Comparison of ENCODE assay signal across 8 mouse cellular contexts in genomic region chr15:84922884-84923507, GRCm38 (mm10). TPM values are rescaled to one million over a fixed set of nuclear protein-coding genes. Genes with fewer than 3 reads are reported as not detected.
DNase-seq lines count a peak whose midpoint lies in the region; ATAC-seq lines count a peak whose summit lies in the region.

TSS of gene Nup50 (plus strand) at chr15:84923411.

- peaks cover 18% of the 10 kb centered on the region for H3K36me3 ChIP-seq in heart, embryonic 14.5 days (ENCODE audit: control insufficient read depth, insufficient read depth, low read length)
- peaks cover 25% of the 10 kb centered on the region for H3K36me3 ChIP-seq in liver, embryonic 13.5 days
- H3K36me3 ChIP-seq in stomach, embryonic 16.5 days (ENCODE audit: control insufficient read depth, insufficient read depth, low read length) = no peaks in the 10 kb centered on the region; the same call in none of the 2 replicates

- no peaks in the 10 kb centered on the region for H3K27me3 ChIP-seq in heart, embryonic 14.5 days (ENCODE audit: control insufficient read depth, insufficient read depth, low read length)
- no peaks in the 10 kb centered on the region for H3K27me3 ChIP-seq in liver, embryonic 13.5 days
- no peaks in the 10 kb centered on the region for H3K27me3 ChIP-seq in stomach, embryonic 16.5 days (ENCODE audit: control insufficient read depth, insufficient read depth, low read length)

- no peaks in the 10 kb centered on the region for H3K9me3 ChIP-seq in heart, embryonic 14.5 days (ENCODE audit: control insufficient read depth, low read length)
- no peaks in the 10 kb centered on the region for H3K9me3 ChIP-seq in liver, embryonic 13.5 days (replicated peaks)
- H3K9me3 ChIP-seq in stomach, embryonic 16.5 days (replicated peaks; ENCODE audit: control insufficient read depth, low read length) = no peaks in the 10 kb centered on the region

- peak; percentile 99 for DNase-seq in c-Kit-negative CD71-positive TER-119-positive erythroid progenitor cells, embryonic 14.5 days (ENCODE audit: low read depth, low spot score)
- peak; percentile 96 for DNase-seq in fibroblast of lung, adult 2 months (ENCODE audit: low read depth)
- DNase-seq in kidney, postnatal 14 days = peak; percentile 100
- DNase-seq in liver, embryonic 13.5 days = peak; percentile 100
- DNase-seq in neural tube, embryonic 10.5 days (ENCODE audit: extremely low spot score, low spot score) = peak; percentile 100

- peak within 1 kb of the TSS; percentile 87 for H3K9ac ChIP-seq in heart, embryonic 14.5 days (ENCODE audit: low read length)
- H3K9ac ChIP-seq in liver, embryonic 13.5 days = peak within 1 kb of the TSS; percentile 99
- peak within 1 kb of the TSS; percentile 99 for H3K9ac ChIP-seq in stomach, embryonic 16.5 days (ENCODE audit: low read length)

- H3K4me2 ChIP-seq in heart, embryonic 14.5 days (ENCODE audit: low read length) = peak within 1 kb of the TSS; percentile 86
- H3K4me2 ChIP-seq in liver, embryonic 13.5 days = peak within 1 kb of the TSS; percentile 89
- peak within 1 kb of the TSS; percentile 79 for H3K4me2 ChIP-seq in stomach, embryonic 16.5 days (ENCODE audit: low read depth, low read length)

- ATAC-seq in CD4-positive, CD25-positive, alpha-beta regulatory T cell, adult 4 months = peak; percentile 81
- peak; percentile 93 for ATAC-seq in heart, embryonic 14.5 days (ENCODE audit: insufficient number of reproducible peaks, insufficient read depth, low FRiP score, low read depth)
- ATAC-seq in liver, embryonic 13.5 days (ENCODE audit: low read depth) = peak; percentile 89
- ATAC-seq in stomach, embryonic 16.5 days (ENCODE audit: insufficient read depth, low FRiP score) = peak; percentile 95

- H3K4me3 ChIP-seq in heart, embryonic 14.5 days (ENCODE audit: control insufficient read depth in 1 of 2, insufficient read depth in 1 of 2, low read depth in 1 of 2, low read length in 2 of 2) = peak within 1 kb of the TSS; percentile 65 to 94
- peak within 1 kb of the TSS; percentile 95 for H3K4me3 ChIP-seq in liver, embryonic 13.5 days (replicated peaks)
- H3K4me3 ChIP-seq in stomach, embryonic 16.5 days (replicated peaks; ENCODE audit: low read length) = peak within 1 kb of the TSS; percentile 98

- WGBS in heart, embryonic 14.5 days = under 1% methylated on average over 60 of the region's 60 CpGs
- WGBS in liver, embryonic 13.5 days (ENCODE audit: insufficient replicate concordance) = under 1% methylated on average over 60 of the region's 60 CpGs
- under 1% methylated on average over 60 of the region's 60 CpGs for WGBS in stomach, embryonic 16.5 days

- peaks cover 0 to 23% of the 10 kb centered on the region in 2 experiments; a peak in 3 of 4 replicates for H3K4me1 ChIP-seq in heart, embryonic 14.5 days (ENCODE audit: control insufficient read depth in 2 of 2, insufficient read depth in 2 of 2, low read length in 2 of 2)
- H3K4me1 ChIP-seq in liver, embryonic 13.5 days (replicated peaks) = peaks cover 36% of the 10 kb centered on the region
- H3K4me1 ChIP-seq in stomach, embryonic 16.5 days (ENCODE audit: control insufficient read depth, insufficient read depth, low read length) = peaks cover 13% of the 10 kb centered on the region

- H3K27ac ChIP-seq in heart, embryonic 14.5 days (replicated peaks in 1 of 2; ENCODE audit: control insufficient read depth in 1 of 2, insufficient read depth in 1 of 2, low read depth in 2 of 2, low read length in 2 of 2) = peak within 1 kb of the TSS; percentile 90 to 98
- H3K27ac ChIP-seq in liver, embryonic 13.5 days = peak within 1 kb of the TSS; percentile 98
- H3K27ac ChIP-seq in stomach, embryonic 16.5 days (ENCODE audit: low read length) = peak within 1 kb of the TSS; percentile 98

RNA-seq across cellular contexts. Expression of gene Nup50, which starts in this region (rescaled TPM):
- polyA plus RNA-seq in CD4-positive, CD25-positive, alpha-beta regulatory T cell, adult 4 months (2017; shearing (Covaris generic)) = 10 to 100 TPM; 25.6 to 25.7 TPM
- polyA plus RNA-seq in heart, embryonic 14.5 days (2014; fragmentation: Nextera tagmentation; extraction: Ambion mirVana) = 20.4 TPM in 2 replicates
- 30.0 and 42.7 TPM in 2 replicates for polyA plus RNA-seq in liver, embryonic 13.5 days (2015; fragmentation: Nextera tagmentation; extraction: Ambion mirVana)
- 31.8 and 32.4 TPM in 2 replicates for polyA plus RNA-seq in stomach, embryonic 16.5 days (2015; fragmentation: Nextera tagmentation; extraction: Ambion mirVana)

Comparison
In these comparisons a context has a peak if more than half of its experiments do, and no peak if none do; other contexts are left out.
1. Peak in every context shown above with its lines: DNase-seq, ATAC-seq, H3K4me3 ChIP-seq and H3K27ac ChIP-seq.